Mouse (Mus musculus) myocyte (in vitro differentiated cells): ENCODE results near the gene Klhl3.

Source experiments
- CEBPB ChIP-seq: IDR thresholded peaks from 2 replicates; pipeline ENCODE4 v1.6.1; 2011; ENCODE audit warnings: mild to moderate bottlenecking, moderate library complexity; ENCODE audit not compliant: poor library complexity, insufficient read depth, severe bottlenecking
- E2F4 ChIP-seq: IDR thresholded peaks from one replicate; pipeline ENCODE4 v1.6.1; 2011; ENCODE audit warnings: mild to moderate bottlenecking, control low read depth, moderate library complexity; ENCODE audit not compliant: insufficient read depth
- MYOD1 ChIP-seq, 3 experiments: IDR thresholded peaks; one replicate each; pipeline ENCODE4 v1.6.1; 2011; ENCODE audit warnings: control low read depth in 2 of 3, low read depth in 2 of 3, mild to moderate bottlenecking in 2 of 3, moderate library complexity in 1 of 3; ENCODE audit not compliant: insufficient read length in 2 of 3, control insufficient read depth in 1 of 3
- MYOG ChIP-seq, 3 experiments: IDR thresholded peaks; one replicate each; pipeline ENCODE4 v1.6.1; 2011; ENCODE audit warnings: control low read depth in 2 of 3, low read depth in 2 of 3, mild to moderate bottlenecking in 2 of 3; ENCODE audit not compliant: insufficient read length in 2 of 3, control insufficient read depth in 1 of 3, insufficient read depth in 1 of 3
- POLR2A ChIP-seq: IDR thresholded peaks from one replicate; pipeline ENCODE4 v1.6.1; 2011; ENCODE audit warnings: low read depth, mild to moderate bottlenecking, control low read depth, moderate library complexity; ENCODE audit not compliant: insufficient read length
- TCF12 ChIP-seq: IDR thresholded peaks from one replicate; pipeline ENCODE4 v1.6.1; 2011; ENCODE audit warnings: mild to moderate bottlenecking, control low read depth; ENCODE audit not compliant: poor library complexity, insufficient read depth, severe bottlenecking
- TCF3 ChIP-seq: IDR thresholded peaks from one replicate; pipeline ENCODE4 v1.6.1; 2011; ENCODE audit warnings: low read depth, control low read depth; ENCODE audit not compliant: insufficient read length
- USF1 ChIP-seq: IDR thresholded peaks from one replicate; pipeline ENCODE4 v1.6.1; 2011; ENCODE audit warnings: low read depth, mild to moderate bottlenecking, control low read depth, moderate library complexity

- TF ChIP-seq USF1 (no peak), TCF12 (no peak), POLR2A (no peak), MYOG (IDR thresholded peaks at IDR 0.05; ENCODE audit: control insufficient read depth in 1 of 3, insufficient read depth in 1 of 3, insufficient read length in 2 of 3, low read depth in 2 of 3) (no peak), E2F4 (no peak), MYOD1 (IDR thresholded peaks at IDR 0.05; ENCODE audit: control insufficient read depth in 1 of 3, insufficient read length in 2 of 3, low read depth in 2 of 3) (no peak), CEBPB (no peak), TCF3 (no peak)
Measured at GRCm38 (mm10) chr13:57995864-57996263, 117.5 kb downstream of the Klhl3 start.
